Mouse (Mus musculus) thymus, postnatal 14 days (tissue): ENCODE results near the gene Defa32.
"Not testable (repeated sequence)": the region's sequence is repeated elsewhere in the genome, so short reads cannot be mapped to it uniquely, and the experiment has no call there.

Experiments
- DNase-seq: peaks from one replicate; pipeline ENCODE4 v3.0.0; 2021

The Defa32 gene

DNA sequence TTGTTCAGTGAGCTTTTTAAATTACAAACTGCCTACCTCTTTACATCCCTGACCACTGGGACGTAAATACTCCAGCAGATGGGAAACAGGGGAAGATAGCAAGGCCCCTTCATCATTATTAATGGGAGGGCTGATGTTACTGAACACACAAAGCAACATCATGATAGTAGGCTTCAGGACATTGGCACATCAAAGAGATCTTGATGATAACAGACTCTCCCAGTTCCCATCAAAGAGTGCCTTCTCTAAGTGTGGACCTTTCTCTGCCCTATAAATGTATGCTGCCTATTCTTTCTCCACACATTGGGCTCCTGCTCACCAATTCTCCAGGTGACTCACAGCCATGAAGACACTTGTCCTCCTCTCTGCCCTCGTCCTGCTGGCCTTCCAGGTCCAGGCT lies at the start of gene Defa32:
Gene Defa32 (plus strand): TSS at position 301 of the 400 bp plus-strand sequence.
- DNase-seq, result not testable (repeated sequence)

DNA sequence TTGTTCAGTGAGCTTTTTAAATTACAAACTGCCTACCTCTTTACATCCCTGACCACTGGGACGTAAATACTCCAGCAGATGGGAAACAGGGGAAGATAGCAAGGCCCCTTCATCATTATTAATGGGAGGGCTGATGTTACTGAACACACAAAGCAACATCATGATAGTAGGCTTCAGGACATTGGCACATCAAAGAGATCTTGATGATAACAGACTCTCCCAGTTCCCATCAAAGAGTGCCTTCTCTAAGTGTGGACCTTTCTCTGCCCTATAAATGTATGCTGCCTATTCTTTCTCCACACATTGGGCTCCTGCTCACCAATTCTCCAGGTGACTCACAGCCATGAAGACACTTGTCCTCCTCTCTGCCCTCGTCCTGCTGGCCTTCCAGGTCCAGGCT lies 19.9 kb upstream of the Defa32 start, which contains the start of gene Defa20:
Gene Defa20 (plus strand): TSS at position 301 of the 400 bp plus-strand sequence.
- not testable (repeated sequence) for DNase-seq

DNA sequence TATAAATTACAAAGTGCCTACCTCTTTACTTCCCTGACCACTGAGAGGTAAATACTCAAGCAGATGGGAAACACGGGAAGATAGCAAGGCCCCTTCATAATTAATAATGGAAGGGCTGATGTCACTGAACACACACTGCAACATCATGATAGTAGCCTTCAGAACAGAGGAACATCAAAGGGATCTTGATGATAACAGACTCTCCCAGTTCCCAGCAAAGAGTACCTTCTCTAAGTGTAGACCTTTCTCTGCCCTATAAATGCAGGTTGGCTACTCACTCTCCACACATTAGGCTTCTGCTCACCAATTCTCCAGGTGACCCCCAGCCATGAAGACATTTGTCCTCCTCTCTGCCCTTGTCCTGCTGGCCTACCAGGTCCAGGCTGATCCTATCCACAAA lies 36.3 kb downstream of the Defa32 start, which contains the start of gene Defa37:
Gene Defa37 (plus strand): TSS at position 301 of the 400 bp plus-strand sequence.
- not testable (repeated sequence) for DNase-seq
